Mouse (Mus musculus) liver, adult 2 months (tissue): ENCODE measurements at regions not wholly inside any gene's neighbourhood (a gene's known extent, or its start where the extent isn't known, plus 50 kb on each side); places are given as distances from the start of the nearest gene placed in this dataset.

ENCODE experiments used
- DNase-seq: peaks from one replicate; pipeline ENCODE4 v3.0.0-alpha.2; 2011; ENCODE audit warnings: low read depth, low spot score; ENCODE audit errors: extremely low read depth
- H3K27ac ChIP-seq: fragments of 200-500 bp; replicated peaks from 2 replicates; pipeline ENCODE4 v1.5.1; 2012; ENCODE audit warnings: low read depth, mild to moderate bottlenecking, control low read depth, inconsistent platforms, low read length; ENCODE audit not compliant: insufficient read depth
- H3K27me3 ChIP-seq: fragments of 200-500 bp; 2 replicates; pipeline ENCODE4 v1.6.1; 2012; ENCODE audit warnings: mild to moderate bottlenecking, moderate library complexity, low read length, inconsistent platforms; ENCODE audit not compliant: control insufficient read depth, insufficient read depth
- H3K36me3 ChIP-seq: fragments of 200-500 bp; 2 replicates; pipeline ENCODE4 v1.6.1; 2012; ENCODE audit warnings: low read length, inconsistent platforms; ENCODE audit not compliant: control insufficient read depth, insufficient read depth
- H3K4me1 ChIP-seq: fragments of 200-500 bp; 2 replicates; pipeline ENCODE4 v1.6.1; 2011; ENCODE audit warnings: low read length; ENCODE audit not compliant: control insufficient read depth, insufficient read depth
- H3K4me3 ChIP-seq: fragments of 200-500 bp; 2 replicates; pipeline ENCODE4 v1.5.1; 2011; ENCODE audit warnings: low read depth, mild to moderate bottlenecking, control low read depth, low read length, moderate library complexity; ENCODE audit not compliant: insufficient read depth
- H3K79me2 ChIP-seq: fragments of 200-500 bp; 2 replicates; pipeline ENCODE4 v1.6.1; 2012; ENCODE audit warnings: inconsistent platforms, mild to moderate bottlenecking, low read length, moderate library complexity; ENCODE audit not compliant: control insufficient read depth, insufficient read depth
- H3K9ac ChIP-seq: fragments of 200-500 bp; 2 replicates; pipeline ENCODE4 v1.6.1; 2012; ENCODE audit warnings: low read depth, mild to moderate bottlenecking, control low read depth, inconsistent platforms, low read length
- CTCF ChIP-seq: fragments of 200-500 bp; IDR thresholded peaks from 2 replicates; pipeline ENCODE4 v1.5.1; 2011; ENCODE audit warnings: low read depth, low read length, control low read depth
- POLR2A ChIP-seq: fragments of 200-500 bp; IDR thresholded peaks from 2 replicates; pipeline ENCODE4 v1.6.1; 2011; ENCODE audit warnings: low read length, control low read depth; ENCODE audit not compliant: insufficient read depth; ENCODE audit errors: extremely low read depth
- WGBS: fragments of 180-500 bp; shearing (Covaris S2); methylation state at CpG from one replicate; pipeline ENCODE4 v1.1.7; 2018; 5-methylcytosine and 5-hydroxymethylcytosine counted together

DNA sequence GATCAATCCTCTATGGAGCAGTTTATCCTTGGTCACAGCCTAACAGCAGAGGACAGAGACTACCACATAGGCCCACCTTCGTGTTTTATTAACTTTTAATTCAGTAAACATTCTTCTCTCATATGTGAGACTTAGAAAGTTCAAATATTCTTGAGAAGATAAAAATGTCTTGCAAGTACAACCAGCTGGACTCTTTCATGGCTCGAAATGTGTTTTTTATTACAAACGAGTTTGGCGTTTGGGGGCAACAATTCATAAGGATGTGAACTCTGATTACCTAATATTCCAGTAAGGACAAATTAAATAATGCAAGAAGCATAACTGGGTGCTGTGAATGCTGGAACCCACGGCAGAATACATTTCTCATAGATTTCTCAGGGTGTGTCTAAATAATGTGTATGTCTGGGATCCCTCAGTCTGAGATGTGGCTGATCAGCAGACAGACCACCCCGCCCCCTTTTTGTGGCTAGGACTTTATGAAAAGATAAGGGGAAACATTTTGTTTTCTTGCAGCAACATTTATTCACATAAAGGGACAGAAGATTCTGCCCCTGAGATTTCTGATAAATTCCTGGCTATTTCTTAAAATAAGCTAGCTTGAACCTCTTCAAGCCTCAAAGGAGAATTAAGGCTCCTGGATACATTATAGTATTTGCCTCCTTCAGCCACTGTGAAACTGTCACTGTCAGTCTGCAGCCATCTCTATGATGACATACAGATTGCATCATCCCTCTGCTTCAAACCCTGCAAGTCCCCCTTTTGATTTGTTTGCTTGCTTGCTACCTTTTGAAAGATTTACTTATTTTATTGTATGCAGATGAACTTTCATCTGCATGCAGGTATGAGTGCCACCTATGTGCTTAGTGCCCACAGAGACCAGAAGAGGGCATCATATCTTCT lies 69.2 kb upstream of the Gucy1a1 start:
- Histone ChIP-seq H3K4me3 (no peak overlapping the region), H3K79me2 (no peaks in the 10 kb centered on the region), H3K36me3 (no peaks in the 10 kb centered on the region), H3K27me3 (no peaks in the 10 kb centered on the region), H3K4me1 (no peaks in the 10 kb centered on the region), H3K27ac (no peak overlapping the region), H3K9ac (no peak overlapping the region)
- WGBS = 80% methylated on average over 6 of the region's 6 CpGs
- no peak for TF ChIP-seq POLR2A
- no peak for TF ChIP-seq CTCF
- DNase-seq = no peak

DNA sequence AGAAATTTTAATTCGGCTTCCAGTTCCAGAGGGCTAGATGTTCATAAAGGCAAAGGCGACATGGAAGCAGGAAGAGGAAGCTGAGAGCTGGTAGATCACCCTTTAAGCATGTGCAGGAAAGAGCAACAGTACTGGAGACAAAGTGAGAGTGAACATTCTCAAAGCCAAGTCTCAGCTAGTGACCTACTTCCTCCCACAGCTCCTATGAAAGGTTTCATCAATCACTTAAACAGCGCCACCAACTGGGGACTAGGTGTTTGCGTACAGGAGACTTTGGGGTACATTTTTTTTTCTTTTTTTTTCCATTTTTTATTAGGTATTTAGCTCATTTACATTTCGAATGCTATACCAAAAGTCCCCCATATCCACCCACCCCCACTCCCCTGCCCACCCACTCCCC lies 61.7 kb upstream of the Gucy1a1 start:
- Histone ChIP-seq H3K27ac (no peak overlapping the region), H3K79me2 (no peaks in the 10 kb centered on the region), H3K4me3 (no peak overlapping the region), H3K36me3 (no peaks in the 10 kb centered on the region), H3K27me3 (no peaks in the 10 kb centered on the region), H3K9ac (no peak overlapping the region), H3K4me1 (no peaks in the 10 kb centered on the region)
- DNase-seq = peak; percentile 10
- 78% methylated on average over 5 of the region's 5 CpGs for whole genome bisulfite sequencing
- TF ChIP-seq CTCF = no peak
- no peak for TF ChIP-seq POLR2A
